Mouse (Mus musculus) ZHBTc4 (cell line): ENCODE measurements around the gene Senp3.
A peak's percentile ranks its signal among the peaks of the same experiment; 100 is the strongest.

Source experiments
- DNase-seq: peaks from one replicate; pipeline ENCODE4 v3.0.0-alpha.2; 2011; ENCODE audit warnings: low read depth, low spot score

The Senp3 gene

DNA sequence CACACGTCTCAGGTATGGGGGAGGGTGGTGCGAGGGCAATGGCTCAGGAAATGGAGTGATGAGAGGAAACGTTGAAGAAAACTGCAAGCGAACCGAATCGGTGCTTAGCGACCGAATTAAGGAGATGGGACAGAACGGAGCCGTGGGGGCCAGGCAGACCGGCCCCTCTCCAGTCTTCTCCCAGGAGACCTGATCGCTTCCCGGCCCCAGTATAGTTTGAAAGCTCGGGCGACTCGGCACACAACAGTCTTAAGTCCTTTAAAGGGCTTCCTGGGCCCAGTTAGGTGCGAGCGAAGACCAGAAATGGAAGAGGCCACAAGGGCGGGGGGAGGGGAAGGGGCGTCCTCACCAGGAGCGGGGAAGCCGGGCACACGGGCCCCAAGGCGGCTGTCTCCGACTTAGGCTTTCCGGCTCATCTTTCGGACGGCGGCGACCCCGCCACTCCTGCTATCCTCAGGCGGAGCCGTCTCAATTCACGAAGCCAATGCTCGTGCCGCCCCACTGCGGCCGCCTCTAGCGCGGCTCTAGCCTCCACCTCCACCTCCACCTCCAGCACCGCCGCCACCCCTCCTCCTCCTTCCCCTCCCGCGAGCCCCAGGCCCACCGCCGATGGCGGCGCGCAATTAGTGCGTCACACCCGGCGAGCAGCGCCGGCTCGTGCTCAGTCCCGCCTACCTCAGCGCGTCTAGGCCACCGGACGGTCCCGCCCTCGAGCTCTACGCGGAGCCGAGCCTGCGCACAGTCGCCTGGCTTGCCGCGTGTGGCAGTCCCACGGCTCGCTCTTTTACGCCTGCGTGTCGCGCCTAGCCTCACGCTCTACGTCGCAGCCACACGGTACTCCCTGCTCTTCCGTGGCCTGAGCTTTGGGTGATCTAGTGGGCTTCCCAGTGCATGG is at the start of gene Senp3:
Gene Senp3, minus strand, starts transcription at position 771 of the 895 bp plus-strand sequence.
- peak; percentile 99 for DNase-seq

DNA sequence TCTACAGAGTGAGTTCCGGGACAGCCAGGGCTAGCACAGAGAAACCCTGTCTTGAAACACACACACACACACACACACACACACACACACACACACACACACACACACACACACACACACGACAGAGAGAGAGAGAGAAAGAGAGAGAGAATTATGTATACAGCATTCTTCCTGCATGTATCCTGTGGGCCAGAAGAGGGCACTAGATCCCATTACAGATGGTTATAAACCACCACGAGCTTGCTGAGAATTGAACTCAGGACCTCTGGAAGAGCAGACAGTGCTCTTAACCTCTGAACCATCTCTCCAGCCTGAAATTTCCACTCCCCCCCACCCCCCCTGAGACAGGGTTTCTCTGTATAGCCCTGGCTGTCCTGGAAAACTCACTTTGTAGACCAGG is 49.5 kb upstream of the Senp3 start:
- DNase-seq, result peak; percentile 62

DNA sequence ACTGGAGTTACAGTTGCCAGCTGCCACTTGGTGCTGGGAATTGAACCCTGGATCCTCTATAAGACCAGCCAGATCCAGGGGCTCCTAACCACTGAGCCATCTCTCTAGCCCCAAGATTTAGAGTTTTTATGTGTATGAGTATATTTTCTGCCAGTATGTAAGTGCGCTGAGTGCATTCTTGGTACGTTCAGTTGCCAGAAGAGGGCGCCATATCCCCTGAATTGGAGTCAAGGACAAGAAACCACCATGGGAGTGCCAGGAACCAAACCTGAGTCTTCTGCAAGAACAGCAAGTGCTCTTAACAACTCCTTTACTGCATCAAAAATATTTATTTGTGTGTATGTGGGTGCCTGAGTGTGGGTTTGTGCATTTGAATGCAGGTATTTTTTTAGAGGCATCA is 47.2 kb upstream of the Senp3 start:
- peak; percentile 92 for DNase-seq

DNA sequence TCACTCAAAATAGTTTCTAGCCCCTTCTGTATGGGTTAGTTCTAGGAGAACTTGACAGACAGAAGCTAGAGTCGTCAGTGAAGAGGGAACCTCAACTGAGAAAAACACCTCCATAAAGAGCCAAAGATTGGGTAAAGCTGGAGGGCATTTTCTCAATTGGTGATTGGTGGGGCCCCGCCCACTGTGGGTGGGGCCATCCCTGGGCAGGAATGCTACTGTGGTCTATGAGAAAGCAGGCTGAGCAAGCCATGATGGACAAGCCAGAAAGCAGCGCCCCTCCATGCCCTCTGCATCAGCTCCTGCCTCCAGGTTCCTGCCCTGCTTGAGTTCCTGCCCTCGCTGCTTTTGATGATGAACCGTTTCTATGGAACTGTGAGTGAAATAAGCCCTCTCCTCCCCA is 44.1 kb upstream of the Senp3 start:
- peak; percentile 75 for DNase-seq

DNA sequence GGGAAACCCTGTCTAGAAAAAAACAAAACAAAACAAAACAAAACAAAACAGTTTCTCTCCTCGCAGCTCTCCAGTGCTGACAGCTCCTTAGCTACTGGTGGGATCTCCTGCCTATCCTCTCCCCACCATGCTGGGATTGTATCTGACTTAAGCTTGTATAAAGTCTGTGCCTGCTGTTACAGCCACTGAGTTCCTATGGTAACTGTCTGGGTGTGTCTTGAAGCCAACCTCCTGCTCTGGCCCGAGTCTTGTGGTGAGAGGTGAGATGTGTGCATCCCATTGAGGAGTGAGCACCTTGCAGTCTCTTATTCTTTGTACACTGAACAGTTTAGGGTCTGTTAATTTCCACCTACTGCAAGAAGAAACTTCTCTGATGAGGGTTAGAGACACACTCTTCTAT is 41.2 kb upstream of the Senp3 start:
- peak; percentile 63 for DNase-seq

DNA sequence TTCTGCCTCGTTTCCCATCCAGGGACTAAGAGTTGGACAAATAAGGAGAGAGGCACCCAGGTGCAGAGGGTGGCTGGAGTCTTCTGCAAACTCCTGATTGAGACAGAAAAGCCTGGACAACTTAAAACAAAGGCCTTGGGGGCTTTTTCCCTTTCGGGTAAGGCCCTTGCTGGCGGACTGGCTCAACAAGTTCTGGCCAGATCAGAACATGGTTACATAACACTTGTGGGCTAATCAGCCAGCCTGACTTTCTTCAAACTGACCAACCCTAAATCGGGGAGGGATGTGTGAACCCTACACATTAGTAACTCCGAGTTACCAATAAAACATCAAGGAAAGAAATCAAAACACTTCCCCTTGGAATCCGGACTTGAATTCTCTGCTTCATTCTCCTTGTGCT is 39.0 kb upstream of the Senp3 start:
- no peak for DNase-seq

DNA sequence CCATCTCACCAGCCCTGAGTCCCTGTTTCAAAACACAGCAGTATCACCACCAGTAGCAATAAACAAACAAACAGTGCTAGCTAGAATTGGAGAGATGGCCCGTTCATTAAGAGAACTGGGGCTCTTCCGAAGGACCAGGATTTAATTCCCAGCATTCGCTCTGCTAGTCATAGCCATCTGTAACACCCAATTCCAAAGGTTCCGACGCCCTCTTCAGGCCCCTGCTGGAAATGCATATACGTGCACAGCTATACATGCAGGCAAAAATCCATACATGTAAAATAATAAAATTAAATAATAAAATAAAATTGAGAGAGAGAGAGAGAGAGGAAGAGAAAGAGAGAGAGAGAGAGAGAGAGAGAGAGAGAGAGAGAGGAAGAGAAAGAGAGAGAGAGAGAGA is 37.5 kb upstream of the Senp3 start:
- DNase-seq, result peak; percentile 82

DNA sequence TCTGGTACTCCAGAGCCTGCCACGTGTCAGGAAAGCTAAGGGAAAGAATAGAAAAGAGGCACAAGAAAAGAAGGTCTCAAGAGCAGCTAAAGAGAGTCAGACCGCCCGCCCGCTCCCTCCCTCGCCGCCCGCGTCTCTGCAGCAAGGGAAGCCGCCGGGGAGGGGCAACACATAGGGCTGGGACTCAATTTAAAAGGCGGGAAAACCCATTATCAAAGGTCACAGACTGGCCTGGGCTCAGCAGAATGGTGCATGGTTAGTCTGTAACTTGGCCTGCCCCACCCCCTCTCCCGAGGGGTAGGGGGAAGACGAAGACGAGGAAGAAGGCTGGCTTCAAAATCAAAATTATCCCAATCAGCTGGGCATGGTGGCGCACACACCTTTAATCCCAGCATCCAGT is 36.8 kb upstream of the Senp3 start:
- DNase-seq, result peak; percentile 72

DNA sequence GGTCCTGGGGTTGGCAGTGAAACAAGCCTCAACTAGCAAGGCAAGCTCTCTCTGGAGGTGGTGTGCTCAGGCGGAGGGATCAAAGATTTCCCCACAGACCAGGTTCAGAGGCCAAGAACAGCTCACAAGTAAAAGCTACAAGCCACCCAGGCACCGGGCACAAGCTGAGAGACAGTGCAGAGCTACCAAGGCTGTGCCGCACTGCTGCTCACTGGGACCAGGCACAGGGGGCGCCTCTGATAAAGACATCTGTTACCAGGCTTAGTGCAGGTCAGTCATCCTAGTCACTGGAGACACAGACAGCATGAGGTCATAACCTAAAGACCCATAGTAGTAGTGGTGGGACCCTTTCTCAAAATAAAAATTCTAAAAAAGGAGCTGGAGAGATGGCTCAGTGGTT is 35.1 kb upstream of the Senp3 start:
- DNase-seq, result peak; percentile 57

DNA sequence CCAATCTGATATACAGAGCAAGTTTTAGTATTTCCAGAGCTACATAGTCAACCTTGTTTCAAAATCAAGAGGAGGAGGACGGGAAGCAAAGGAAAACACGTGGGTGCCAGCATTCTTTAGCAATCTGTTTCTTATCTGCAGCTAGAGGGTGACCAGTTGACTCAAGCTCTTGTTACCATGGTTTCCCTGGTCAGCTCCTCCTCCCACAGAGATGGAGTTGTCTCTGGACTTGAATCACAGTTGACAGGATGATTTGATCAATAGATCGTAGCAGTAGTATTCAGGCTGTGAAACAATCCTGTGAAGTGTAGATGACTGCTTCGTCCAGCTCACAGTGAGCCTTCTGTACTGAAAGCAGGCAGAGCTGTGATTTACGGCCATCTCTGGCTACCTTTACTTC is 34.0 kb upstream of the Senp3 start:
- DNase-seq, result no peak

DNA sequence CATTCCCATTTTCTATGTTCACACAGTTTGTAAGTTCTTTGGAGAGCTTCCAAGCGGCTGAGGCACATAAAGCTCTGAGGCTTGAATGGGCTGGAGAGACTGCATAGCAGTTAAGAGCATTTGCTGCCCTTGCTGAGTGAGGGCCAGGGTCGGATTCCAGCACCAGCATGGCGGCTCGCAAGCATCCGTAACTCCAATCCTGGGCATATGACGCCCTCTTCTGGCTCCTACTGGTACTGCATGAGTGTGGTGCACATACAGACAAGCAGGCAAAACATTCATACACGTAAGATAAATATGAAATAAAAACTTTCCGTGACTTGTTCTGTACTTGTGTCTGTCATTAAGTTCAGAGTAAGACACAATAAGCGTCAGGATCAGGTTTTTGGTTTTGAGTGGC is 33.6 kb upstream of the Senp3 start:
- peak; percentile 94 for DNase-seq

DNA sequence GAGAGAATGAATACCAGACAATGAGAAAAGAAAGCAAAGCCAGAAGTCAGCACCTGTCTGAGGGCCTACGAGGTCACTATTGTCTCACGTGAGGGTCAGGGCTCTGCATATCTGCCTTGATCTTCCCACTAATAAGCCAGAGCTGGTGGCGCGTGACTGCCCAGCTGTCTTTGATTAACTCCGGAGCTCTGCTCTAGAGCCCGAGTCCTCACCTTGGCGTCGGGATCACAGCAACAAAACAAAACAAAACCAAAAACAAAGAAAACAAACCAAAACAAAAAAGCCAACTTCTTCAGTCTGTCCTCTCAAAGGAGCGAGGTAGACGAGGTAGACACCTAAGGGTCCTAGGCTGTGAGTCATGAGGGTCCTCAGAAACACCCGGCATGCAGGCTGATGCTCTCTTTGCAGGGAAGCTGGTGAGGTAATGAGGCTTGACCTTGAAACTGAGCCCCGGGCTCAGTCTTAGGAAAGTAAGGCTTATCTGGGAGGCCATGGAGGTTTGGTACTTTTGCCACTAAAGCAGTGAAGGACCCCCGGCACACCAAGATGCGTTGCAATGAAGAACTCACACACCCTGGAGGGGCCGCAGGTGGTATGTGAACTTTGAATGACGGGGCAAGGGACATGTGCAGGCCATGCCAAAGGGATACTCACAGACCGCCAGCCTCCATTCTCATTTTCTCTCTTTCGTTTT is 32.9 kb upstream of the Senp3 start:
- DNase-seq, result peak; percentile 70

DNA sequence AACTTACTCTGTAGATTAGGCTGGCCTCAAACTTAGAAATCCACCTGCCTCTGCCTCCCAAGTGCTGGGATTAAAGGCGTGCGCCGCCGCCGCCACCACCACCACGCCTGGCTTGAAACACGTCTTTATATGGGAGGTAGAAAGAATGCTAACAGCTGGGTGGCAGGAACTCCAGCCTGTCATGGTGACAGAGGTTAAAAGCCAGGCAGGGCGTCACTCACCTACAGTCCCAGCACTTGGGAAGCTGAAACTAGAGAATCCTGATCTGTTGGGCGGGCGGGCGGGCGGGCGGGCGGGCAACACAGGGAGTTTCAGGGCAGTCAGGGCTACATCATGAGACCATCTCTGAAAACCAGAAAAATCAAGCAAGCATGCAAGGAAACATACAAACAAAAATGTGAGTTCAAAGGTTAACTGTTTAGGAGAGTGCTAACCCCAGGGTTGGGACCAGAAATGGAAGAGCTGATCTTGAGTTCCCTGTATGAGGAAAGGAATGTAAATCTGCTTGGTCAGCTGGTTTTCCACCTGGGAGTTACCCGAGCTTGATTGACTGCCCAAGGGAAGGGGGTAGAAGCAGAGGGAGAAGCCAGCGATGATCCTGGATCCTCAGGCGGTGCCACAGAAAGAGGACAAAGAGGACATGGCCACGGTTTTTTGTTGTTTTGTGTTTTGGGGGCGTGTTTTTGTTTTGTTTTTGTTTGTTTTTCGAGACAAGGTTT is 31.2 kb upstream of the Senp3 start:
- peak; percentile 77 for DNase-seq

DNA sequence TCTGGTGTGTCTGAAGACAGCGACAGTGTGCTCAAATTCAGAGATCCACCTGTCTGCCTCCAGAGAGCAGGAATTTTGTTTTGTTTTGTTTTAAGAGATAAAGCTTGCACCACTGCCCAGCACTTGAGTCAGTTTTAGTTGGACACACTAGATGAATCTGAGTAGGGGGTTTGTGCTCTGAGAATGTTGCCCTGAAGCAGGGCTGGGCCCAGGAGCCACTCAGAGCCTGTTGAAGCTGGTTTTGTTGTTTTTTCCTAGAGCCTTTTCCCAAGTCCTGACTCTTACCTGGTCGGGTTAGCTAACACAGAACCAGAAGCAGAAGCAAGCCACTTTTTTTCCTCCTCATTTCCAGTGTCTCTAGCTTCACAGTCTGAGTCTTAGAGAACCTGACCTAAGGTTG is 29.2 kb upstream of the Senp3 start:
- no peak for DNase-seq

DNA sequence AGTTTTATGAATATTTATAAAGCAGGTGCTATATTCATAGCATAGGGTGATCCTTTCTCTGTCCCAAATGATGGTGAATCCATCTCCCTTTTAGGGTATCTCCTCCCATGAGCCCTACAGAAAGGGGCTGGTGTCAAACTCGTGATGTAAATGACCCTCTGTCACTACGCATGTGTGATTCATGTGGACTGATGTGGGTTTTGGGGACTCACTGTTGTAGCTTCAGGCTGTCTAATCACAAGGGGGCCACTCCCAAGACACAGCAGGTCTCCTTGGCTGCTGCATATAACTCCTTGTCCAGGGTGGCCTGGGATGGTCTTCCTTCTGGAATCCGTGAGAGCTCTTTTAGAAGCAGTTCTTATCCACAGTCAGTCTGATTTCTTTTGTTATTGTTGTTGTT is 28.6 kb upstream of the Senp3 start:
- DNase-seq, result no peak

DNA sequence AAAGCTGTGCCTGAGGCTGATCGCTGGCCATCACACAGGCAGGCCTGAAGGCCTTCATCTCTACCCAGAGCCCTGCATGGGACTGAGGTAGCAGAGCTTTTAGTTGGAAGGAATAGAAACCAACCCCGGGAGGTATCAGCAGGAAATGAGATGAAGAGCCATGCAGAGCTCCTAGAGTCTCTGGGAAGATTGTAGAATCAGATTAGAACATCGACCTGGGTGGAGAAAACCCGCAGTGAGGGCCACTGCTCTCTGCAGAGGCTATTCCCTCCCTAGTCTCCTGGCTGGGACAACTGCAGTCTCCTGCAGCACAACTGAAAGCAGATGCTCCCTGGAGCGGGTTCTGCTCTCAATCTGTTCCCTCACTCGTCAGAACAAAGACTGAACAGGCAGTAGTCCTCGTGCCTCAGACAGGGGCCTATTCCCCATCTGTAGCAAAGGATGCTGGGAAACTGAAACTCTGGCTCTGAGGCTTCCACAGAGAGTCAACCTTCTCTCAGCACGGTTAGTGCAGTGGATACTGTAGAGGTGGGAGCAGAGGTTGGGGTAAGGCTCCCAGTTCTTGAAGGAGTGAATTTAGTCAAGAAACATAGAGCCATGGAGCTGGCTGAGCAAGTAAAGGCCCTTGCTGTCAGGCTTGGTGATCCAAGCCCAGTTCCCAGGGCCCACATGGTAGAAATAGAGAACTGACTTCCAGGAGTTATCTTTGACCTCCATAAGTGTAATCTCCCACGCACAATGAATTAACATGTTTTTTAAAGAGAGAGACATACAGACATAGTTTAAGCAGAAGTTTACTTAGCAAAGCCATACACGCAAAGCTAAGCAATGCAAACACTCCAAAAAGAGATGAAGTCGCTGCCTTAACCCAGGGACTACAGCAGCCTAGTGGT is 27.9 kb upstream of the Senp3 start:
- DNase-seq, result no peak

DNA sequence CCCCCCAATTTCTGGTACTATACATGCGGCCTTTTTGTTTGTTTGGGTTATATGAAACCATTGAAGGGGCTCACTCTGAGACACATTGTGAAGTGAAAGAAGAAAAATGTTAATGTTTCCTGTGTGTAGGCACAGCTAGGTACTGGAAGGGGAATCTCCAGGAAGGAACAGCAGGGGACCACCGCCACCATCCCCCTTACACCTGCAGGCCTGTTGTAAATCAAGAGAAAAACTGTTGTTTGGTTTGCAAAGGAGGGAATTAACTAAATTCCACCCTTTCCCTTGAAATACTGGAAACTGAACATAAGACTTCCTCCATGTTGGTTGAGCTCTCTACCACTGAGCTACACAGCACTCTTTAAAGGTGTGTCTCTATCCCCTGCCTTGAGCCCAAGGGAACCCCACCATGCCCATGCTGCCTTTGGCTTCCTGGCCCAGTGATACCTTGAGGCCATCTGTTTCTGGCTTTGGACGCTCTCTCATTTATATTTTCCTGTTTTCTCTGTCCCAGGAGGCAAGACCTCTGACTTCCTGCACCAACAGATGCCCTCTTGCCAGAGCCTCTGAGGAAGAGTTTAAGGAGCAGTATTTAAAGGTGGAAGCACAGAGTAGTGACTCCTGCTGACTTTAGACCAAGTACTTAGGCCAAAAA is 26.9 kb upstream of the Senp3 start:
- DNase-seq, result peak; percentile 60

DNA sequence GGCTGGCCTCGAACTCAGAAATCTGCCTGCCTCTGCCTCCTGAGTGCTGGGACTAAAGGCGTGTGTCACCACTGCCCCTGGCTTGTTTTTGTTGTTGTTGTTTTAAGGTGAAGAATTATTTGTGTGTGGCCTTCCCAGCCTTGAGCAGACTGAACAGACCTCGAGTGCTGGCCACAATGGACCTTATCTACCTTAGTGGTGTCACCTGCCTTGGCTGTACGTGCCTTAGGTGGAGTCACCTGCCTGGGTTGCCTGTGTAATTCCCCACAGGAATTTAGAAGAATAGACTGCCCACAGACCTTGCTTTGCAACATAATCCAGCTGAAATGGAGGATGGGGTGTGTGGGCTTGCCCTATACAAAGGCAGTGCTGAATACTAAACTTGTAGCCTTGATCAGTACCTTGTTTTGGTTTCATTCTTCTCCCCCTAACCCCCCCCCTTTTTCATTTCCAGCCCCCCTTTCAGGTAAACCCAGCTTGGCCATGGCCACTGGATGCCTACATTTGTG is 26.0 kb upstream of the Senp3 start:
- DNase-seq, result no peak

DNA sequence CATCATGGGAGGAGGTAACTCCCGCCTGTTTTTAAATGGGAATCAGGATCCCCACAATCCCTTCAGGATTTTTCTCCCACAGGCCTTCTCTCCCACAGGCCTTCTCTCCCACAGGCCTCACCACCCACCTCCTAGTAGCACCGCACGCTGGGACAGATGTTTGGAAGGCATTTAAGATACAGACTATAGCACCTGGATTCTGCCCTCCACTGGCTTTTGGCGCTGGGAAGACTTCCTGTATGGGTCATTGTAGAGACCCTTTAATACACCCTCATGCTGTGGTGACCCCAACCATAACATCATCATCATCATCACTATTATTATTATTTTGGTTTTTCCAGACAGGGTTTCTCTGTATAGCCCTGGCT is 25.6 kb upstream of the Senp3 start:
- no peak for DNase-seq

DNA sequence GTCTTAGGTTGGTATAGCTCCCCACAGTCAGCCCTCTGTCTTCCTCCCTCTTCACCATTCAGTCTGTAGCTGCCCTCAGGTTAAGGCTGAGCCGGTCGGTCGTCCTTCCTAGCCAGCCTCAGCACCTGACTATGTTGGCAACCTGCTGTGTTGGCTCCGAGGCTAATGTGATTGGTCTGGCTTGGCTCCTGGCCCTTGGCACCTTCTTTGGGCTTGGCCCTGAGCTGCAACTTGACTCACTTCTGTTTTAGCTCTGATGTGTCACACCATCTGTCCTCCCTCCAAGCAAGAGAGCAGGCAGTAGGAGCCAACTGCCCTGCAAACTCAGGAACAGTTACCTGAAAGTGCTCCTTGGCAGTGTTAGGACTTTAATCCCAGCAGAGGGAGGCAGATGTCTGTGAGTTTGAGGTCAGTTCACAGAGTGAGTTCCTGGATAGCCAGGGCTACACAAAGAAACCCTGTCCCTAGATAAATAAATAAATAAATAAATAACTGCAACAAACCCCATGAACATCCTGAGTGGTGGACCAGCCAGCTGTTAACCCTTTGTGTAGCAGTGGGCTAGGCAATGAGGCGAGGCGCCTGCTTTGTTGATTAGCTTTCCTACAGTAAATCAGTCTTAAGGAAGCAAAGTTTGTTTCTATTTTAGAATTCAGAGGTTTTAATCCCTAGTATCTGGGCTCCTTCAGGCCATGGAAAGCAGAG is 25.0 kb upstream of the Senp3 start:
- no peak for DNase-seq
